Mouse (Mus musculus) testis, adult 2 months (tissue): ENCODE data around the gene Kcnk13. TPM values are rescaled to one million over a fixed set of nuclear protein-coding genes. Genes with fewer than 3 reads are reported as not detected.
A peak's percentile ranks its signal among the peaks of the same experiment; 100 is the strongest.

Source experiments
- H3K27ac ChIP-seq: fragments of 200-500 bp; 2 replicates; pipeline ENCODE4 v1.5.1; 2012; ENCODE audit warnings: low read depth, low read length; ENCODE audit not compliant: control insufficient read depth, insufficient read depth
- H3K27me3 ChIP-seq: fragments of 200-500 bp; 2 replicates; pipeline ENCODE4 v1.6.1; 2012; ENCODE audit warnings: mild to moderate bottlenecking, low read length, moderate library complexity; ENCODE audit not compliant: control insufficient read depth, insufficient read depth
- H3K36me3 ChIP-seq: fragments of 200-500 bp; 2 replicates; pipeline ENCODE4 v1.6.1; 2012; ENCODE audit warnings: mild to moderate bottlenecking, low read length; ENCODE audit not compliant: control insufficient read depth, insufficient read depth
- H3K4me1 ChIP-seq: fragments of 200-500 bp; 2 replicates; pipeline ENCODE4 v1.6.1; 2012; ENCODE audit warnings: low read length; ENCODE audit not compliant: control insufficient read depth, insufficient read depth
- H3K4me3 ChIP-seq: fragments of 200-500 bp; 2 replicates; pipeline ENCODE4 v1.5.1; 2012; ENCODE audit warnings: low read depth, mild to moderate bottlenecking, low read length, moderate library complexity, mixed read lengths; ENCODE audit not compliant: control insufficient read depth
- CTCF ChIP-seq: fragments of 200-500 bp; IDR thresholded peaks from 2 replicates; pipeline ENCODE4 v1.5.1; 2012; ENCODE audit warnings: low read depth, mild to moderate bottlenecking, inconsistent platforms, low read length, moderate library complexity; ENCODE audit not compliant: control insufficient read depth, insufficient read depth, insufficient replicate concordance
- POLR2A ChIP-seq: fragments of 200-500 bp; IDR thresholded peaks from 2 replicates; pipeline ENCODE4 v1.6.1; 2012; ENCODE audit warnings: low read depth, mild to moderate bottlenecking, inconsistent platforms, low read length, moderate library complexity; ENCODE audit not compliant: control insufficient read depth
- polyA plus RNA-seq: library from polyadenylated mRNA; depleted of rRNA; stranded (reverse); fragments of >200 nt; gene quantifications from 2 replicates; pipeline ENCODE4 v1.2.3, GENCODE M21; 2012; rRNA removed

The Kcnk13 gene
- 1.3 and 1.7 TPM in 2 replicates for polyA plus RNA-seq

DNA sequence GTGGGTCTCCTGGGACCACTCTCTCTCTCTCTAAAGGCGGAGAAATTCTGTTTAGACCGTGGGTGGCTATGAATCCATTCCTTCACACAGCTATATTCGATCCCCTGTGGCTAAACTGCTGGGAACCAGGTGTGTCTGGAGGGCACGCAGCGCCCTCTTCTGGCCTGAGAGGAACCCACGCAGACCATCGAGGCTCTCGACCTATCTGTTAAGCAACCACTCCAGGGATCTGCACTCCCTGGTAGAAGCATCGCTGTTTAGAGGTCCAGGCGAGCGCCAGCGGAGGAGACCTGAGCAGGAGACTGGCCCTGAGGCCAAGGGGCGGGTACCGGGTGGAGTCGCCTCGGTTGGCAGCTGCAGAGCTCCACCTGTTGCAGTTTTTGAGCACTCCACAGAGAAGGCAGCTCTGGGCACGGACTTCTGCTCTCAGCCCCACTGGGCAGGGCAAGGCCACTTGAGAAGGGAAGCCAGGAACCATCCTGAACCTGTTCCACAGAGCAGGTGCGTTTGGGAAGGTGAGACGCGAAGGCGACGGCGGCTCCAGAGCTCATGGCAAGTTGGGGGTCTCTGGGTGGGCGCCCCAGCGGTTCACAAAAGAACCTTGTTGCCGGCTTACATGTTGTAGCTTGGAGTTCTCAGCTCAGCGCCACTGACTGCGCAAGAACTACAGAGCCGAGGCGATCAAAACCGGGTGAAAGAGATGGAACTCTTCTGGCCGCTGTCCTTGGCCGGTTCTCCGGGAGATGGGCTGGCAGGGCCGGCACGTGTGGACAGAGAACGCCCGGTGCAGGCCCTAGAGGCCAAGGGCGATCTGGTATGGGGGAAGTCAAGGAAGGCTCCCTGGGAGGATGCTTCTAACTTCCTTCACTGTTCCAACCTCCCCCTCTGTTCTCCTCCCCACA, at the start of gene Kcnk13:
Gene Kcnk13, plus strand, starts transcription at position 199 of the 902 bp plus-strand sequence.
- Histone ChIP-seq H3K27ac (peak within 1 kb of the TSS; percentile 49; the same call in 1 of the 2 replicates), H3K4me3 (peak within 1 kb of the TSS; percentile 63), H3K27me3 (no peaks in the 10 kb centered on the region; the same call in 1 of the 2 replicates), H3K4me1 (peaks cover 5% of the 10 kb centered on the region), H3K36me3 (no peaks in the 10 kb centered on the region)
- TF ChIP-seq CTCF = peak; percentile 77
- no peak for TF ChIP-seq POLR2A

DNA sequence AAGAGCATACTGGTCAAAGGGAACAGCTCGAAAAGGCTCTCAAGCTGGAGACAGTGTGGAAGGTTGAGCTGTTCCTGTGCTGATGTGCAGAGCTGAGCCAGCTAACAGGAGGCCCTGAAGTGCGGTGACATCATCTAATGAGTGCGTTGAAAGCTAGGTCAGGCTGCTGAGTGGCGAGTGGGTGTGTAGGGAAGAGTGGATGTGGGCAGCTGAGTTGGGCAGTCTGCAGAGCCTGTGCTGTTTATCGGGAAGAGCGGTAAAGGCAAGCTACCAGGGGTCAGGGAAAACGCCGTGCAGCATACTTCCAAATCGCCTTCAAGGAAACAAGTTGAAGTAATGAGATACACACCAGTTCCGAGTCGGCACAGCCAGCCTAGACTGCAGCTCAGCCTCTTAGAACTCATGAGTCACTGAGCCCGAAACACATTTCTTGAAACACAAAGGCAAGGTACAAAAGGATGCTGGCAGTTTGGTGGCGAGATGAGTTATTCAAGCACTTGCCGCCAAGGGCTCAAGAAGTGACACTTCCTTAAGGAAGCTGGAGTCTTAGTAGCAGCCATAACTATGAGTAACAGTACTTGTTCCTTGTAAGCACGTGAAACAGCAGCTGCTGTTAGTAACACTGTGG, 46.4 kb upstream of the Kcnk13 start:
- Histone ChIP-seq H3K36me3 (no peaks in the 10 kb centered on the region; the same call in none of the 2 replicates), H3K4me1 (no peaks in the 10 kb centered on the region), H3K27ac (no peak overlapping the region), H3K27me3 (no peaks in the 10 kb centered on the region), H3K4me3 (no peak overlapping the region)
- TF ChIP-seq POLR2A = no peak
- no peak for TF ChIP-seq CTCF

DNA sequence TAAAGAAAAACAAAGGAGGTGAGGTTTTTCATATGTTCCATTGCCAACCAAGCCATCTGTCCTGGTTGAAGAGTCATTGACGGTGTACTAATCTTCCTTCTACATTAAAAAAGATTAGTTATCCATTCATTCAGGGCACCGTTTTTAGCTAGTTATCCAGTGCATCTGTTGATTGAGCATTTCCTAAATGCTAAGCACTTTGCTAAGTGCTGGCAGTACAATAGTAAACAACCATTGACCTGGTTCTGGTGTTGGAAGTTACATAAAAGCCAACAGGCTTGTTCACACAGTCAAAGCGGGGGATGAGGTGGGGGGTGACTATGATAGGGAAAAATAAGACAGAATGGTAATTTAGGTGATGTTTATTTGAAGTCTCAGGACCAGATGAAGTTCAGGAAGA, 44.7 kb upstream of the Kcnk13 start:
- Histone ChIP-seq H3K4me3 (no peak overlapping the region), H3K27me3 (no peaks in the 10 kb centered on the region), H3K27ac (no peak overlapping the region), H3K36me3 (no peaks in the 10 kb centered on the region; the same call in 1 of the 2 replicates), H3K4me1 (no peaks in the 10 kb centered on the region)
- TF ChIP-seq CTCF (no peak), POLR2A (no peak)

DNA sequence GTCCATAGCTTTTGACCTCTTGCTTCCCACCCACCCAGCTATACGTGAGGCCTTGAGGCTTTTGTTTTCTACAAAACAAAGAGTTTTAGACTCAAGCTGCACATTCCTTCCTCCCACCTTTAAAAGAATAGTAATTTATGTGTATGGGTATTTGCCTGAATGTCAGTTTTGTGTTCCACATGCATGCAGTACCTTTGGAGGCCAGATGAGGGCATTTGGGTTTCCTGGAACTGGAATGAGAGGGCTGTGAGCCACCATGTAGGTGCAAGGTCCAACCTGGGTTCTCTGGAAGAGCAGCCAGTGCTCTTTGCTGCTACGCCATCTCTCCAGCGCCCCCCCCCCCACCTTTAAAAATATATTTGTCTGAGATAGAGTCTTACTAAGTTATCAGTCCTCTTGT, 43.3 kb upstream of the Kcnk13 start:
- TF ChIP-seq CTCF (peak; percentile 15; the same call in 1 of the 2 replicates), POLR2A (no peak)
- H3K4me1 ChIP-seq = no peaks in the 10 kb centered on the region
- no peak overlapping the region for H3K4me3 ChIP-seq
- no peak overlapping the region for H3K27ac ChIP-seq
- H3K27me3 ChIP-seq = no peaks in the 10 kb centered on the region
- no peaks in the 10 kb centered on the region; the same call in 1 of the 2 replicates for H3K36me3 ChIP-seq

DNA sequence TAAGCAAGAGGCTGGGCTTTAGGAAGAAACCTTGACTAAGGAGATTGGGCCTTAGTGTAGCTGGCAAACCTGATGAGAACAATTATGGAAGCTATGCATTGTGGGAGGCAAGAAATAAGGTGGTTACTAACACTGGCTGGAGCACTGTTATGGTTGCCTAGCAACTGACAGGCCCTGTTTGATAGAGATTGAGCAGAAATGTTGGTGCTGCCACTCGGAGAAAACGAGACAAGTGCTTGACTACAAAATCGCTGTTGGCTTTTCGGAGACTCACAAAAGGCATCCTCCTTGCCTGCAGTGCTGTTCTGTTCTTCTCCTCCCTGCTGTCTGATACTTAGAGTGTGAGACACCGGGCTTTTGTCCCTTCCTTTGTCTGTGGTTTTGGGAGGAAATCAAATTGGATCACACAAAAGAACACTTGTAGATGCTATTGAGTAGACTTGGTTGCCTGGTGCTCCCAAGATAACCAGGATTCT, 41.1 kb upstream of the Kcnk13 start:
- Histone ChIP-seq H3K36me3 (no peaks in the 10 kb centered on the region; the same call in 1 of the 2 replicates), H3K4me1 (no peaks in the 10 kb centered on the region), H3K27ac (peak overlapping the region; percentile 74), H3K4me3 (no peak overlapping the region), H3K27me3 (no peaks in the 10 kb centered on the region)
- TF ChIP-seq CTCF (no peak), POLR2A (no peak)

DNA sequence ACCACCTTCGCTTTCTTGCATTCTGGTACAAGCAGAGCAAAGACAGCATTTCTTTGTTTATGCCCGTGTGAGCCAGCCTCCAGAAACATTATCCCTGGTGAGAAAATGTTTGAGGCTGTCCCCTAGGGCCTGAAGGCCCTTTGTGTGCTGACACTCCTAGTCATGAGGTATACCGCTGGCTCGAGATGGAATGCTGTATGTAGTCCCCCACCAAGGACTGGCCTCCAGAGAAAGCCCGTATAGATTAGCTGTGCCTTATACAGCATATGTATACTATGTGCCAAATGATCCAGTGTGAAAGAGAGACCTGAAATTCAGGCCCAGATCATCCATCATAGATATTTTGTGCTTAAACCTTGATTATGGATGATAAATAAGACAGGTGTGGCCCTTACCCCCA, 40.6 kb upstream of the Kcnk13 start:
- no peak for TF ChIP-seq POLR2A
- TF ChIP-seq CTCF = no peak
- Histone ChIP-seq H3K4me1 (no peaks in the 10 kb centered on the region), H3K4me3 (no peak overlapping the region), H3K27ac (peak overlapping the region; percentile 60; the same call in 1 of the 2 replicates), H3K27me3 (no peaks in the 10 kb centered on the region), H3K36me3 (no peaks in the 10 kb centered on the region; the same call in 1 of the 2 replicates)

DNA sequence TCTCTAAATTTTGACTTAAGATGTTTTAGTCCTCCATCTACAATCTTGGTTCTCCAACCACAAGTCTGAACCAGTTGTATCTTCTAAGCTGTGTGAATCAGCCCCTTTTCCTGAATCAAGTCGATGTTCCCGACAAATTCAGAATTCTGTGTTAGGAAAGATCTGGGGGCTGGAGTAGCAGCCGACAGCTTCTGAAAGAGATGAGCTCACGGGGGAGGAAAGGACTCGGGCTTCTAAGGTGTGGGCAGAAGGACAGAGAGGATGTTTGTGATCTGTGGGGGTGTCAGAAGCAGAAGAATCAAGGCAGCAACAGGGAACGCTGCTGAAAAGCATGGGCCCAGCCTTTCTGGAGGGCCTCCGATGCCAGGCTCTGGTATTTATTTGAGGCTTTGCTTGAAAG, 36.0 kb upstream of the Kcnk13 start:
- no peak for TF ChIP-seq POLR2A
- TF ChIP-seq CTCF = no peak
- no peaks in the 10 kb centered on the region for H3K4me1 ChIP-seq
- no peak overlapping the region for H3K4me3 ChIP-seq
- H3K36me3 ChIP-seq = no peaks in the 10 kb centered on the region; the same call in 1 of the 2 replicates
- no peak overlapping the region for H3K27ac ChIP-seq
- H3K27me3 ChIP-seq = no peaks in the 10 kb centered on the region
